Mouse (Mus musculus) midbrain, embryonic 11.5 days (tissue): ENCODE data around the gene Dok3. TPM values are rescaled to one million over a fixed set of nuclear protein-coding genes. Genes with fewer than 3 reads are reported as not detected.

Experiments
- ATAC-seq: fragments of 200-750 bp; cut with Nextera tagmentation; 2 replicates; pipeline ENCODE4 v1.8.0; 2017; ENCODE audit warnings: moderate TSS enrichment, moderate library complexity; ENCODE audit not compliant: low FRiP score
- DNase-seq: peaks from one replicate; pipeline ENCODE4 v3.0.0; 2015; ENCODE audit warnings: low spot score; ENCODE audit errors: missing footprints
- H3K27ac ChIP-seq: fragments of 300-500 bp; sonication (generic); 2 replicates; pipeline ENCODE4 v1.5.1; 2014; ENCODE audit warnings: low read depth, low read length
- H3K27me3 ChIP-seq: fragments of 300-500 bp; sonication (generic); 2 replicates; pipeline ENCODE4 v1.6.1; 2014; ENCODE audit warnings: mild to moderate bottlenecking, low read length, moderate library complexity, mixed read lengths; ENCODE audit not compliant: control insufficient read depth, insufficient read depth
- H3K36me3 ChIP-seq: fragments of 300-500 bp; sonication (generic); 2 replicates; pipeline ENCODE4 v1.6.1; 2014; ENCODE audit warnings: mild to moderate bottlenecking, low read length, moderate library complexity, mixed read lengths; ENCODE audit not compliant: control insufficient read depth, insufficient read depth
- H3K4me1 ChIP-seq: fragments of 300-500 bp; sonication (generic); 2 replicates; pipeline ENCODE4 v1.6.1; 2014; ENCODE audit warnings: low read length; ENCODE audit not compliant: control insufficient read depth, insufficient read depth
- H3K4me2 ChIP-seq: fragments of 300-500 bp; sonication (generic); 2 replicates; pipeline ENCODE4 v1.6.1; 2014; ENCODE audit warnings: mild to moderate bottlenecking, moderate library complexity
- H3K4me3 ChIP-seq: fragments of 300-500 bp; sonication (generic); 2 replicates; pipeline ENCODE4 v1.5.1; 2014; ENCODE audit warnings: low read depth, low read length
- H3K9ac ChIP-seq: fragments of 300-500 bp; sonication (generic); 2 replicates; pipeline ENCODE4 v1.6.1; 2014; ENCODE audit warnings: low read length
- H3K9me3 ChIP-seq: fragments of 300-500 bp; sonication (generic); 2 replicates; pipeline ENCODE4 v1.6.1; 2016; ENCODE audit warnings: low read length; ENCODE audit not compliant: control insufficient read depth
- WGBS: fragments of 180-500 bp; shearing (Covaris S2); extraction: QIAGEN DNeasy Blood & Tissue Kit; methylation state at CpG from one replicate; pipeline ENCODE4 v1.1.7; 2014; 5-methylcytosine and 5-hydroxymethylcytosine counted together
- polyA plus RNA-seq: library from polyadenylated mRNA; unstranded; fragments of >200 nt; fragmentation: Nextera tagmentation; extraction: Ambion mirVana; gene quantifications from 2 replicates; pipeline ENCODE4 v1.2.1, GENCODE M21; 2014

The Dok3 gene
- polyA plus RNA-seq, 1 experiment from 2014 or later = 1.9 TPM

- ATAC-seq (no peak), DNase-seq (no peak)
- Histone ChIP-seq H3K27me3 (no peaks in the 10 kb centered on the region), H3K9ac (no peak overlapping the region), H3K4me2 (no peak overlapping the region), H3K4me1 (peaks cover 33% of the 10 kb centered on the region), H3K9me3 (no peaks in the 10 kb centered on the region), H3K27ac (no peak overlapping the region), H3K4me3 (no peak overlapping the region), H3K36me3 (peaks cover 57% of the 10 kb centered on the region)
Observed at GRCm38 (mm10) chr13:55479929-55480328, 49.2 kb downstream of the Dok3 start.

GRCm38 (mm10) chr13:55479008-55479407, 50.1 kb downstream of the Dok3 start:
- no peak overlapping the region for H3K4me3 ChIP-seq
- DNase-seq = no peak
- H3K27me3 ChIP-seq = no peaks in the 10 kb centered on the region
- H3K4me1 ChIP-seq = peaks cover 33% of the 10 kb centered on the region
- ATAC-seq = no peak
- H3K9me3 ChIP-seq = no peaks in the 10 kb centered on the region
- WGBS = 93% methylated on average over 7 of the region's 7 CpGs
- no peak overlapping the region for H3K27ac ChIP-seq
- no peak overlapping the region for H3K4me2 ChIP-seq
- peaks cover 63% of the 10 kb centered on the region for H3K36me3 ChIP-seq
- H3K9ac ChIP-seq = no peak overlapping the region

GRCm38 (mm10) chr13:55478036-55478435, 51.1 kb downstream of the Dok3 start:
- no peak for ATAC-seq
- Histone ChIP-seq H3K9me3 (no peaks in the 10 kb centered on the region), H3K4me1 (peaks cover 33% of the 10 kb centered on the region), H3K36me3 (peaks cover 61% of the 10 kb centered on the region), H3K4me3 (no peak overlapping the region), H3K9ac (no peak overlapping the region), H3K27me3 (no peaks in the 10 kb centered on the region), H3K4me2 (no peak overlapping the region), H3K27ac (no peak overlapping the region)
- 55% methylated on average over 5 of the region's 5 CpGs for WGBS
- DNase-seq = peak; percentile 95

- H3K4me3 ChIP-seq = no peak overlapping the region
- H3K9me3 ChIP-seq = no peaks in the 10 kb centered on the region
- no peak overlapping the region for H3K9ac ChIP-seq
- 76% methylated on average over 15 of the region's 16 CpGs for WGBS
- no peak overlapping the region for H3K27ac ChIP-seq
- H3K4me2 ChIP-seq = no peak overlapping the region
- peaks cover 58% of the 10 kb centered on the region for H3K36me3 ChIP-seq
- H3K4me1 ChIP-seq = peaks cover 37% of the 10 kb centered on the region
- DNase-seq (no peak), ATAC-seq (no peak)
- H3K27me3 ChIP-seq = no peaks in the 10 kb centered on the region
Observed at GRCm38 (mm10) chr13:55477492-55477891, 51.6 kb downstream of the Dok3 start.

- WGBS = 92% methylated on average over 8 of the region's 8 CpGs
- no peak for DNase-seq
- Histone ChIP-seq H3K4me1 (peaks cover 48% of the 10 kb centered on the region), H3K36me3 (peaks cover 46% of the 10 kb centered on the region), H3K9ac (no peak overlapping the region), H3K27ac (no peak overlapping the region), H3K4me3 (no peak overlapping the region), H3K9me3 (no peaks in the 10 kb centered on the region), H3K27me3 (no peaks in the 10 kb centered on the region), H3K4me2 (no peak overlapping the region)
- ATAC-seq = no peak
Observed at GRCm38 (mm10) chr13:55476256-55476655, 52.8 kb downstream of the Dok3 start.

GRCm38 (mm10) chr13:55475750-55476149, 53.3 kb downstream of the Dok3 start:
- Histone ChIP-seq H3K27ac (no peak overlapping the region), H3K36me3 (peaks cover 41% of the 10 kb centered on the region), H3K4me3 (no peak overlapping the region), H3K27me3 (no peaks in the 10 kb centered on the region), H3K9ac (no peak overlapping the region), H3K9me3 (no peaks in the 10 kb centered on the region), H3K4me2 (no peak overlapping the region), H3K4me1 (peaks cover 53% of the 10 kb centered on the region)
- DNase-seq (no peak), ATAC-seq (no peak)
- WGBS = 90% methylated on average over 5 of the region's 5 CpGs

- Histone ChIP-seq H3K4me1 (peaks cover 61% of the 10 kb centered on the region), H3K9ac (no peak overlapping the region; the same call in 1 of the 2 replicates), H3K9me3 (no peaks in the 10 kb centered on the region), H3K27me3 (no peaks in the 10 kb centered on the region), H3K4me2 (peak overlapping the region; percentile 22), H3K36me3 (peaks cover 32% of the 10 kb centered on the region), H3K4me3 (0 out of 2 replicates have a peak overlapping the region, but pooled peaks have one; percentile 3), H3K27ac (peak overlapping the region; percentile 57)
- WGBS = 13% methylated on average over 5 of the region's 5 CpGs
- ATAC-seq (no peak), DNase-seq (peak; percentile 98)
Observed at GRCm38 (mm10) chr13:55474621-55475069, 54.5 kb downstream of the Dok3 start.

- Histone ChIP-seq H3K9me3 (no peaks in the 10 kb centered on the region), H3K4me2 (no peak overlapping the region), H3K4me1 (peaks cover 66% of the 10 kb centered on the region), H3K4me3 (no peak overlapping the region; the same call in 1 of the 2 replicates), H3K27ac (peak overlapping the region; percentile 25; the same call in 1 of the 2 replicates), H3K27me3 (no peaks in the 10 kb centered on the region), H3K36me3 (peaks cover 29% of the 10 kb centered on the region), H3K9ac (no peak overlapping the region)
- WGBS = 57% methylated on average over 11 of the region's 11 CpGs
- DNase-seq (no peak), ATAC-seq (no peak)
Observed at GRCm38 (mm10) chr13:55473961-55474360, 55.1 kb downstream of the Dok3 start.
